Mouse (Mus musculus) neural tube, embryonic 13.5 days (tissue): Measurements from ENCODE around the gene Rhbdl1. TPM values are rescaled to one million over a fixed set of nuclear protein-coding genes. Genes with fewer than 3 reads are reported as not detected.
A peak's percentile ranks its signal among the peaks of the same experiment; 100 is the strongest.

Experiments
- ATAC-seq: fragments of 200-750 bp; cut with Nextera tagmentation; 2 replicates; pipeline ENCODE4 v1.8.0; 2017; ENCODE audit warnings: low read depth, mild to moderate bottlenecking, moderate TSS enrichment, moderate library complexity
- H3K27ac ChIP-seq: fragments of 300-500 bp; sonication (generic); replicated peaks from 2 replicates; pipeline ENCODE4 v1.5.1; 2015; ENCODE audit warnings: moderate library complexity, mild to moderate bottlenecking, inconsistent platforms
- H3K27me3 ChIP-seq: fragments of 300-500 bp; sonication (generic); 2 replicates; pipeline ENCODE4 v1.6.1; 2015; ENCODE audit warnings: mild to moderate bottlenecking, inconsistent platforms
- H3K36me3 ChIP-seq: fragments of 300-500 bp; sonication (generic); 2 replicates; pipeline ENCODE4 v1.6.1; 2015; ENCODE audit warnings: mild to moderate bottlenecking, inconsistent platforms
- H3K4me1 ChIP-seq: fragments of 300-500 bp; sonication (generic); replicated peaks from 2 replicates; pipeline ENCODE4 v1.6.1; 2015; ENCODE audit warnings: inconsistent platforms
- H3K4me2 ChIP-seq: fragments of 300-500 bp; sonication (generic); 2 replicates; pipeline ENCODE4 v1.6.1; 2015; ENCODE audit warnings: inconsistent platforms, mild to moderate bottlenecking, moderate library complexity
- H3K4me3 ChIP-seq: fragments of 300-500 bp; sonication (generic); 2 replicates; pipeline ENCODE4 v1.5.1; 2015; ENCODE audit warnings: mild to moderate bottlenecking, inconsistent platforms
- H3K9ac ChIP-seq: fragments of 300-500 bp; sonication (generic); 2 replicates; pipeline ENCODE4 v1.6.1; 2015; ENCODE audit warnings: moderate library complexity, mild to moderate bottlenecking, inconsistent platforms
- H3K9me3 ChIP-seq: fragments of 300-500 bp; sonication (generic); 2 replicates; pipeline ENCODE4 v1.6.1; 2016; ENCODE audit warnings: inconsistent platforms
- WGBS: fragments of 180-500 bp; shearing (Covaris S2); methylation state at CpG from one replicate; pipeline ENCODE4 v1.1.7; 2015; 5-methylcytosine and 5-hydroxymethylcytosine counted together
- microRNA-seq: library from miRNA; unstranded; fragments of <30 nt; microRNA quantifications from one replicate; pipeline ENCODE4, GENCODE M21; 2016
- polyA plus RNA-seq: library from polyadenylated mRNA; unstranded; fragments of >200 nt; fragmentation: Nextera tagmentation; extraction: Ambion mirVana; gene quantifications from 2 replicates; pipeline ENCODE4 v1.2.1, GENCODE M21; 2015

The Rhbdl1 gene
- polyA plus RNA-seq, 1 experiment from 2014 or later = 18.9 TPM

DNA sequence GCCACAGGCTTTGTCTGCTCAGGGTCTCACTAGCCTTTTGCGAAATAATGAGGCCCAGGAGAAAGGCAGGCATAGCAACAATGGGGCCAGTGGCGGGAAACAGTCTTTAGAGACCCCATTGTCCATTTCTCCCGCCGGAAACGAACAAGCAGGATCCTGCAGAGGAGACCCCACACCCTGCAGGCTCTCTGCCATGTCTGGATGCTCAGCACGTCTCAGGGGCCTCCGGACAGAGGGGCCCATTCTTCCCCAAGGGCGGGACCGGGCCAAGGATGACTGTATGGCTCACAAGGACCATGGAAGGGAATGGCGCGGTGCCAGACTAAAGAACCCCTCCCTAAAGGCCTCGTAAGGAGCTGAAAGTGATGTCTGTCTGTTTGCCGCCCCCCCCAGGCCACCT lies 42.9 kb downstream of the Rhbdl1 start:
- Histone ChIP-seq H3K9ac (peak overlapping the region; percentile 73; the same call in 1 of the 2 replicates), H3K4me1 (peaks cover 68% of the 10 kb centered on the region), H3K9me3 (no peaks in the 10 kb centered on the region), H3K36me3 (peaks cover 8% of the 10 kb centered on the region), H3K27ac (peak overlapping the region; percentile 92), H3K4me3 (peak overlapping the region; percentile 65; the same call in 1 of the 2 replicates), H3K4me2 (peak overlapping the region; percentile 92), H3K27me3 (no peaks in the 10 kb centered on the region)
- no peak for ATAC-seq
- WGBS = 12% methylated on average over 13 of the region's 13 CpGs

DNA sequence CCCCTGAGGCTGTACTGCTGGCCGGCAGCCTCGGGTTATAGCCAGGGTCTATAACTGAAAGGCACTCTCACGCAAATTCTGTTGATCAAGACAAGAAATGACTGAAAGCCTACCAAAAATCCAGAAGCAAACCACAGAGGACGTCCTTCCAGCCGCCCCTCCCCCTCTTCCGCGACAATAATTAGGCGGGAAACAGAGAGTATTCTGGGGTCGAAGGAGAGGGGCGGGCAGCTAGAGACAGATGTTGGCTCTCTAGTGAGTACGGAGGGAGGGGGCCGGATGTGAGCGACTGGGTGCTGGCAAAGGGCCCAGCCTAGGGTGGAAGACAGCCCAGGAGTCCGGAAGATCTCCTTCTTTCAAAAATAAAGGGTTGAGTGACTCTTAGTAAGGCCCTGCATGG lies 44.5 kb downstream of the Rhbdl1 start, which contains the start of gene Fam173a:
Gene Fam173a, minus strand, starts transcription at position 287 of the 400 bp plus-strand sequence.
- no peaks in the 10 kb centered on the region for H3K27me3 ChIP-seq
- peaks cover 22% of the 10 kb centered on the region for H3K36me3 ChIP-seq
- H3K9me3 ChIP-seq = no peaks in the 10 kb centered on the region
- peak; percentile 33; the same call in 1 of the 2 replicates for ATAC-seq
- peak within 1 kb of the TSS; percentile 86 for H3K9ac ChIP-seq
- 0% methylated on average over 14 of the region's 14 CpGs for WGBS
- peaks cover 67% of the 10 kb centered on the region for H3K4me1 ChIP-seq
- peak within 1 kb of the TSS; percentile 84 for H3K4me3 ChIP-seq
- peak within 1 kb of the TSS; percentile 92 for H3K27ac ChIP-seq
- peak within 1 kb of the TSS; percentile 92 for H3K4me2 ChIP-seq

DNA sequence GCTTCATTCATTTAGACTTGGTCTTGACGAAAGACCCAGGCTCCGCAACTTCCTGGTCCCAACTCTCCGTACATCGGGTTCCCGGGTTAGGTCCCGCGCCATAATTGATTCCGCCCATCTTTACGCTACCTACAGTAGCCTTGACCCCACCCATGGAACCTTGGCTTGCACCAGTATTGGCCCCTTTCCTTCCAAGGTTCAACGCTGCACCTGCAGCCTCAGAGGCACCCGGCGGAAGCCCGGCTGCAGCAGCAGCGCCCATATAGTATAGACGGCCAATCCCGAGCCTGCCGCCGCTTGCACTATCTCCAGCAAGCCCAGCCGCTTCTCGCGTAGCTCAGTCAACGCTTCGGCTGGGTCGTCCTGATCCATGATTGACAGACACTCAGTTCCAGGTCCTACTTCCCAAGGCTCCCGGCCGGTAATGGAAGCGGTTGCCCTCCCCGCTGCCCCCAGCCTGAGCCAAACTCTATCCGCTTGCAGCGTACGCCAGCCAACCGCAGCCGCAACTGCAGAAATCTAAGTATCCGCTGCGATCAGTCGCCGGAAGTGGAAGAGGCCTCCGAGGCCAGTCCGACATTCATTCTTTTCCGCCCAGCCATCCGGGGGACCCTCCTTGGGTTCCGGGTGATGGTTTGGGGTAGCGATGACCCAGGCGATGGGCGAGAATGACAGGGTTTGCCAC lies 45.1 kb downstream of the Rhbdl1 start:
- peak; percentile 41 for ATAC-seq
- H3K4me2 ChIP-seq = peak overlapping the region; percentile 92
- under 1% methylated on average over 45 of the region's 45 CpGs for WGBS
- H3K36me3 ChIP-seq = peaks cover 28% of the 10 kb centered on the region
- H3K27me3 ChIP-seq = no peaks in the 10 kb centered on the region
- peak overlapping the region; percentile 86 for H3K9ac ChIP-seq
- H3K9me3 ChIP-seq = no peaks in the 10 kb centered on the region
- H3K4me1 ChIP-seq = peaks cover 61% of the 10 kb centered on the region
- H3K4me3 ChIP-seq = peak overlapping the region; percentile 84
- H3K27ac ChIP-seq = peak overlapping the region; percentile 92

GRCm38 (mm10) chr17:25791320-25791842 lies 45.7 kb downstream of the Rhbdl1 start:
- H3K36me3 ChIP-seq = peaks cover 30% of the 10 kb centered on the region
- H3K4me2 ChIP-seq = peak overlapping the region; percentile 92
- WGBS = 28% methylated on average over 19 of the region's 19 CpGs
- peaks cover 55% of the 10 kb centered on the region for H3K4me1 ChIP-seq
- H3K9ac ChIP-seq = peak overlapping the region; percentile 86
- 0 out of 2 replicates have a peak, but pooled peaks have one; percentile 6 for ATAC-seq
- H3K27me3 ChIP-seq = no peaks in the 10 kb centered on the region
- H3K9me3 ChIP-seq = no peaks in the 10 kb centered on the region
- H3K27ac ChIP-seq = peak overlapping the region; percentile 92
- H3K4me3 ChIP-seq = peak overlapping the region; percentile 84

DNA sequence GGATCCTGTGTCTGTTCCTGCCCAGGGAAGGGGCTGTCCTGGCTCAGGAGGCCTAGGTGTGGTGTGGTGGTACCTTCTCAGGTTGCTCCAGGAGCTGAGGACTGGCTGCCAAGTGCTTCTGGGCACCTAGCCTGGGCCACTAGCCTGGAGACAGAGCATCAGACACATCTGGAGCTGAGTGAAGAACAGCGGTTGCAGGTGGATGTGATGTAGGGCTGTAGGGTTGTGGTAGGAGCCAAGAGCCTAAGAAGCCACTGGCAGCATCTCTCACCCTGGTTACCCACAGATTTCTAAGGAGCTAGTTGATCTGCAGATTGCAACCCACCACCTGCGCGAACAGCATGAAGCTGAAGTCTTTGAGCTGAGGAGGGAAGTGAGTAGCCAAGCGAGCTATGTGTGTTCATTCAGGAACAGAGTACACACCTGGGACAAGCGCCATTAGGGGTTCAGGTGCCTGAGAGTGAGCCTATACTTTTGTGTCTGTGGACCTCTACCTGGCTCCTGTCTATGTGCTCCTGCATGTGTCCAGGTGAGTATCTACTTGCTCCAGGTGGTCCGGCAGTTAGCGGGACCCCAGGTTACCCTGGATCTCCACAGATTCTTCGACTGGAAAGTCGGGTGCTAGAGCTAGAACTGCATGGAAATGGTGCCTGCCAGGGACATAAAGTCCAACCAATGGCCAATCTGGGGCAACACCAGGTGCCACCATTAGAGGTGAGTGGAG lies 50.2 kb downstream of the Rhbdl1 start:
- WGBS = 91% methylated on average over 9 of the region's 9 CpGs
- no peak overlapping the region for H3K4me3 ChIP-seq
- H3K4me2 ChIP-seq = no peak overlapping the region
- ATAC-seq = no peak
- no peaks in the 10 kb centered on the region for H3K9me3 ChIP-seq
- H3K4me1 ChIP-seq = peaks cover 42% of the 10 kb centered on the region
- H3K36me3 ChIP-seq = peaks cover 53% of the 10 kb centered on the region
- no peak overlapping the region for H3K27ac ChIP-seq
- H3K9ac ChIP-seq = no peak overlapping the region
- H3K27me3 ChIP-seq = no peaks in the 10 kb centered on the region

GRCm38 (mm10) chr17:25786280-25786679 lies 50.8 kb downstream of the Rhbdl1 start, which contains the start of gene Ccdc78:
Ccdc78 (plus strand) TSS chr17:25786580.
- no peaks in the 10 kb centered on the region for H3K27me3 ChIP-seq
- H3K4me2 ChIP-seq = peak within 1 kb of the TSS; percentile 95
- WGBS = 85% methylated on average over 3 of the region's 3 CpGs
- H3K36me3 ChIP-seq = peaks cover 60% of the 10 kb centered on the region
- ATAC-seq = no peak
- H3K9ac ChIP-seq = peak within 1 kb of the TSS; percentile 89
- no peaks in the 10 kb centered on the region for H3K9me3 ChIP-seq
- H3K4me3 ChIP-seq = peak within 1 kb of the TSS; percentile 68
- H3K4me1 ChIP-seq = peaks cover 36% of the 10 kb centered on the region
- H3K27ac ChIP-seq = peak within 1 kb of the TSS; percentile 89

DNA sequence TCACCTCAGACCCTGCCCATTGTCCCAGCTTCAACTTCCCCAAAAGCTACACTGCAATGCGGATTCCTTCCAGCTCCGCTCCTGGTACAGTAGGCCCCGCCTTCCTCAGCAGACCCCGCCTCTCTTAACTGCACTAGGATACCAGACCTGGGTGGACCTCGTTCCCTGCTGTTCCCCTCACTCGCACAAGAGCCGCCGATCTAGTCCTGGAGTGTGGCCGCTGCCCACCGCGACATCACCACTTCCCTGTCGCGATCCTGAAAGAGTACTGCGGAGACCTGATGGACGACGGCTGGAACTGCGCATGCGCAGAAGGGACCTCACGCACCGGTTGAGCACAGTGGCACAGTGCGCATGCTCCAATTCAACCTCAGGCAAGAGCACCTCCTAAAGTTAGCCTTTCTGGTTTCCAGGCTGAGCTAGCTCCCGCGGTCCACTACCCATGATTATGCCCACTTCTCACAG lies 51.8 kb downstream of the Rhbdl1 start, which contains the start of gene Haghl:
Gene Haghl, minus strand, starts transcription at position 393 of the 465 bp plus-strand sequence.
- Histone ChIP-seq H3K9me3 (no peaks in the 10 kb centered on the region), H3K4me1 (peaks cover 27% of the 10 kb centered on the region), H3K4me3 (peak within 1 kb of the TSS; percentile 68), H3K27ac (peak within 1 kb of the TSS; percentile 89), H3K9ac (peak within 1 kb of the TSS; percentile 89), H3K27me3 (no peaks in the 10 kb centered on the region), H3K36me3 (peaks cover 69% of the 10 kb centered on the region), H3K4me2 (peak within 1 kb of the TSS; percentile 95)
- ATAC-seq = peak; percentile 77
- under 1% methylated on average over 23 of the region's 23 CpGs for WGBS

Small RNAs within 50 kb of the gene (microRNA-seq; reads per million reads assigned to microRNA genes)
- gene Mir3082 = 0.44 reads per million

Other genes with a start within 250 kb of the Rhbdl1 start
- gene Gng13, start 120.1 kb downstream of the Rhbdl1 start, polyA plus RNA-seq = 2.1 and 2.8 TPM in 2 replicates
- 7.3 and 9.1 TPM in 2 replicates for gene Chtf18, start 109.9 kb downstream of the Rhbdl1 start, polyA plus RNA-seq
- gene Rpusd1, start 109.6 kb downstream of the Rhbdl1 start, polyA plus RNA-seq = 20.4 and 24.4 TPM in 2 replicates
- gene Mslnl, start 101.3 kb downstream of the Rhbdl1 start, polyA plus RNA-seq = not detected in 2 replicates
- 0.29 and 0.54 TPM in 2 replicates for gene Msln, start 82.9 kb downstream of the Rhbdl1 start, polyA plus RNA-seq
- 26.4 and 26.6 TPM in 2 replicates for gene Narfl, start 63.5 kb downstream of the Rhbdl1 start, polyA plus RNA-seq
- gene Haghl, start 51.6 kb downstream of the Rhbdl1 start, polyA plus RNA-seq = 101 and 107 TPM in 2 replicates
- 0.33 and 0.39 TPM in 2 replicates for gene Ccdc78, start 50.7 kb downstream of the Rhbdl1 start, polyA plus RNA-seq
- gene Fam173a, start 44.4 kb downstream of the Rhbdl1 start, polyA plus RNA-seq = 70.5 and 73.6 TPM in 2 replicates
- gene AC134908.4, start 41.6 kb downstream of the Rhbdl1 start, polyA plus RNA-seq = 0.66 and 1.9 TPM in 2 replicates
- gene Metrn, start 40.2 kb downstream of the Rhbdl1 start, polyA plus RNA-seq = 46.7 and 58.7 TPM in 2 replicates
- gene Fbxl16, start 28.2 kb downstream of the Rhbdl1 start, polyA plus RNA-seq = 27.7 and 31.8 TPM in 2 replicates
- gene Wdr24, start 13.7 kb downstream of the Rhbdl1 start, polyA plus RNA-seq = 27.0 and 28.3 TPM in 2 replicates
- gene Jmjd8, start 8.4 kb downstream of the Rhbdl1 start, polyA plus RNA-seq = 55.2 and 60.6 TPM in 2 replicates
- 284 and 316 TPM in 2 replicates for gene Stub1, start 3.9 kb downstream of the Rhbdl1 start, polyA plus RNA-seq
- 6.9 and 7.5 TPM in 2 replicates for gene Gm20683, start 4.5 kb upstream of the Rhbdl1 start, polyA plus RNA-seq
- gene Rhot2, start 7.6 kb upstream of the Rhbdl1 start, polyA plus RNA-seq = 15.4 and 18.3 TPM in 2 replicates
- 14.1 and 15.6 TPM in 2 replicates for gene Wdr90, start 24.2 kb upstream of the Rhbdl1 start, polyA plus RNA-seq
- 10.8 and 14.2 TPM in 2 replicates for gene Mcrip2, start 31.5 kb upstream of the Rhbdl1 start, polyA plus RNA-seq
- gene Mettl26, start 37.8 kb upstream of the Rhbdl1 start, polyA plus RNA-seq = 56.8 and 65.5 TPM in 2 replicates
- 0.53 and 0.79 TPM in 2 replicates for gene Wfikkn1, start 43.6 kb upstream of the Rhbdl1 start, polyA plus RNA-seq
- 50.7 and 51.5 TPM in 2 replicates for gene Rab40c, start 82.4 kb upstream of the Rhbdl1 start, polyA plus RNA-seq
- gene Pigq, start 107.6 kb upstream of the Rhbdl1 start, polyA plus RNA-seq = 56.1 and 62.3 TPM in 2 replicates
- not detected in 2 replicates for gene Nhlrc4, start 107.7 kb upstream of the Rhbdl1 start, polyA plus RNA-seq
- 0.22 and 0.34 TPM in 2 replicates for gene A930017K11Rik, start 115.3 kb upstream of the Rhbdl1 start, polyA plus RNA-seq
- 16.7 and 20.5 TPM in 2 replicates for gene Capn15, start 148.5 kb upstream of the Rhbdl1 start, polyA plus RNA-seq
- gene Rab11fip3, start 232.3 kb upstream of the Rhbdl1 start, polyA plus RNA-seq = 25.9 and 28.3 TPM in 2 replicates